Mouse (Mus musculus): ENCODE measurements at regions not wholly inside any gene's neighbourhood (a gene's known extent, or its start where the extent isn't known, plus 50 kb on each side); places are given as distances from the start of the nearest gene placed in this dataset.

GRCm38 (mm10) chr3:128230390-128230789 is 334.3 kb upstream of the Fam241a start:
- no peak for DNase-seq (ENCODE audit: inconsistent age in 2 of 2, low spot score in 1 of 2)

- DNase-seq (ENCODE audit: inconsistent age in 2 of 2, low spot score in 1 of 2), result no peak
These were observed 330.9 kb upstream of the Fam241a start for GRCm38 (mm10) chr3:128226930-128227585.

- peak in 1 of 2 experiments; percentile 22 for DNase-seq (ENCODE audit: inconsistent age in 2 of 2, low spot score in 1 of 2)
These were observed 330.4 kb upstream of the Fam241a start for GRCm38 (mm10) chr3:128226503-128226902.

GRCm38 (mm10) chr3:128222344-128222743 is 326.2 kb upstream of the Fam241a start:
- no peak for DNase-seq (ENCODE audit: inconsistent age in 2 of 2, low spot score in 1 of 2)

GRCm38 (mm10) chr3:128221625-128222024 is 325.5 kb upstream of the Fam241a start:
- DNase-seq (ENCODE audit: inconsistent age in 2 of 2, low spot score in 1 of 2), result no peak

GRCm38 (mm10) chr3:128220776-128221550 is 324.8 kb upstream of the Fam241a start:
- DNase-seq (ENCODE audit: inconsistent age in 2 of 2, low spot score in 1 of 2), result no peak

GRCm38 (mm10) chr3:128217765-128218415 is 321.8 kb upstream of the Fam241a start:
- peak in 1 of 2 experiments; percentile 32 for DNase-seq (ENCODE audit: inconsistent age in 2 of 2, low spot score in 1 of 2)

- peak; percentile 66 to 92 for DNase-seq (ENCODE audit: inconsistent age in 2 of 2, low spot score in 1 of 2)
These were observed 316.1 kb upstream of the Fam241a start for GRCm38 (mm10) chr3:128212256-128212655.

GRCm38 (mm10) chr3:128210591-128210990 is 314.5 kb upstream of the Fam241a start:
- DNase-seq (ENCODE audit: inconsistent age in 2 of 2, low spot score in 1 of 2), result no peak

- DNase-seq (ENCODE audit: inconsistent age in 2 of 2, low spot score in 1 of 2), result peak in 1 of 2 experiments; percentile 34
These were observed 310.8 kb upstream of the Fam241a start for GRCm38 (mm10) chr3:128206948-128207347.

GRCm38 (mm10) chr3:128206483-128206882 is 310.4 kb upstream of the Fam241a start:
- DNase-seq (ENCODE audit: inconsistent age in 2 of 2, low spot score in 1 of 2), result no peak

GRCm38 (mm10) chr3:128200574-128201235 is 304.6 kb upstream of the Fam241a start:
- no peak for DNase-seq (ENCODE audit: inconsistent age in 2 of 2, low spot score in 1 of 2)

GRCm38 (mm10) chr3:128199466-128199865 is 303.3 kb upstream of the Fam241a start:
- no peak for DNase-seq (ENCODE audit: inconsistent age in 2 of 2, low spot score in 1 of 2)

GRCm38 (mm10) chr3:128192046-128192800 is 296.1 kb upstream of the Fam241a start:
- peak; percentile 22 to 61 for DNase-seq (ENCODE audit: inconsistent age in 2 of 2, low spot score in 1 of 2)

GRCm38 (mm10) chr3:128187330-128188044 is 291.4 kb upstream of the Fam241a start:
- DNase-seq (ENCODE audit: inconsistent age in 2 of 2, low spot score in 1 of 2), result no peak

GRCm38 (mm10) chr3:128186278-128186677 is 290.2 kb upstream of the Fam241a start:
- DNase-seq (ENCODE audit: inconsistent age in 2 of 2, low spot score in 1 of 2), result peak; percentile 18 to 77

GRCm38 (mm10) chr3:128181221-128181908 is 285.2 kb upstream of the Fam241a start:
- no peak for DNase-seq (ENCODE audit: inconsistent age in 2 of 2, low spot score in 1 of 2)

GRCm38 (mm10) chr3:128149216-128149615 is 253.1 kb upstream of the Fam241a start:
- DNase-seq (ENCODE audit: inconsistent age in 2 of 2, low spot score in 1 of 2), result no peak

- no peak for DNase-seq (ENCODE audit: inconsistent age in 2 of 2, low spot score in 1 of 2)
These were observed 249.2 kb upstream of the Fam241a start for GRCm38 (mm10) chr3:128145329-128145728.

Data from adrenal gland, adult (tissue).